Mouse (Mus musculus) lung, adult 18-20 months (tissue): ENCODE data around the gene Edaradd.
A peak's percentile ranks its signal among the peaks of the same experiment; 100 is the strongest.

Experiments used
- DNase-seq, 2 experiments: peaks; one replicate each; pipeline ENCODE4 v3.0.0; 2022; ENCODE audit warnings: mixed read lengths in 2 of 2

The Edaradd gene

DNA sequence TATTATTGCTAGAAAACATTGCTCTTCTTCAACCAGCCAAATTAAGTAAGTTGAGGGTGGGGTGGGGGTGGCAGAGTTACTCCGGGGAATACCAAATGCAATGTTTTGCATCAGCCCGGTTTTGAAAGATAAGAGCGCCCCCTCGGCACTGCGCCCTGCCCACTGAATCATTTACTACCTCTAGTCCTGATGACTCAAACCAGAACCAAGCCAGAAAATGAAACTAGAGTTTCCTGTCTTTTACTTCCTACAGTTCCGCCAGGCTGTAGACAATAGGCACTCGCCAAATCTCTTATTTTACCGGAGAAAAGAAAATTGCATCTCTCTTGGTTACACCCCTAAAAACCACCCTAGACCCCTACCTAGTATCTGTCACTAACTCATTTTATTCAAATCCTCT, 59.8 kb downstream of the Edaradd start:
- DNase-seq, result peak; percentile 74

GRCm38 (mm10) chr13:12456711-12457110, 63.5 kb downstream of the Edaradd start:
- DNase-seq, result no peak

DNA sequence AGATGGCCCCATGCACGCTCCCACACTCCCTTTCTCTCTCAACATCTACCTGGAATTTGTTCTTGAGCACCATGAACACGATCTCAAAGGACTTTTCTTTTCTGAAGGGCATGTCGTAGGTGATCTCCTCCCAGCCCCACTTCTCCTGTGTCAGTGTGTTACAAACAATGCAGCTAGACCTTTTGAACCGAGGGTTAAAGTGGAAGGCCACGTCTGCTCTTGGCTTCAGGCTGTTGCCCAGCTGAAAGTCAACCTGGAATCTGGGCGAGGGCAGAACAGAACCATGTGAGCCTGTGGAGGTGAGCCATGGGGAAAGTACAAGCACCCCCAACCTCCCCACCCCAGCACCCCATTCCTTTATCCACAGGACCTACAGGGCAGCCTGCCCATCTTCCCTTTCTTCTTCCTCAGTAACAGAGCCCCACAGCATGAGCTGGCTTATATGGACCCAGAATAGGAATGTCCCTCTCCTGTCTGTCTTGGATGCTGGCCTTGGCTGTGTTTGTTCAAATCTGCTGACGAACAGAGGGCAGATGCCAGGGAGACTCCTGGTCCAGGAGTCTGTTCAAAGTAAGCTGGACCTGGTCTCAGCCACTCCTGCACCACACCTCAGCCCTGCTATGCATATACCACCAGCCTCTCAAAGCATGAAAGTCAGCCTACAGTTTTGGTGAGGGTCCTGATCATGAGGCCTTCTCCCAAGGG, 65.4 kb downstream of the Edaradd start:
- no peak for DNase-seq

DNA sequence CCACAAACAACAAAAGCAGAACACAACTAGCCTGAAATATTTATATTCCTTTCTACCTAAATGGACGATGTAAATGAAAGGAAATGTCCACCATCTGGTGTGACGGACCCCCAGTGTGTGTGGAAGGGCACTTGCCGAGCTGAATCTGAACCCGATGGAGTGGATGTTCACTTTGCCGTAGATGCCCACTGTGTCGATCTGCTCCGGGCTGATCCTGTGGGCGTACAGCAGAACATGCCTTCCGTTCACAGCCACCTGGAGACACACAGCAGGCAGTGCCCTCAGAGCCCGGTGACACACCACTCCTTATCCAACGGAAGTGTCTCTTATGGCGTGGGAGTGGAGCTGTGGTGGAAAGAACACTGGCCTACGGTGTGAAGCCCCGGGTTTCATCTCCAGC, 67.1 kb downstream of the Edaradd start:
- no peak for DNase-seq

GRCm38 (mm10) chr13:12442008-12442587, 78.1 kb downstream of the Edaradd start:
- peak; percentile 51 to 74 for DNase-seq

- DNase-seq, result no peak
These were observed 79.4 kb downstream of the Edaradd start for GRCm38 (mm10) chr13:12440813-12441212.

DNA sequence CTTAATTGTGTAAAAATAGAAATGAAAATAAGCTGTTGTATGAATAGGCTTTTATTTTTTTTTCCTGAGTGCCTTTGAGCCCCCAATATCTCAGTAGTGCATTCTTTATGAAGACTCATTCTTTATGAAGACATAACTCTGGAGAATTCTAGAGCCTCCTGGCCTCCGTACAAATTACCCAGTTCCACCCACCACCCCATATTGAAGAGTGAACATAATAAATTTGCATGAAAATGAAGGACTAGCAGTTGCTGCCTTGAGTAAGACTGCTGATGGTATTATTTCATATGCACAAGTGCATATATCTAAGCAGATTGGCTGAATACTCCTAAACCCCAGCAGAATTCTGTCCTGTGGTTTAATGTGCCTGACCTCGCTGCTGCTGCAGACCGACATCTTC, 80.7 kb downstream of the Edaradd start:
- no peak for DNase-seq

DNA sequence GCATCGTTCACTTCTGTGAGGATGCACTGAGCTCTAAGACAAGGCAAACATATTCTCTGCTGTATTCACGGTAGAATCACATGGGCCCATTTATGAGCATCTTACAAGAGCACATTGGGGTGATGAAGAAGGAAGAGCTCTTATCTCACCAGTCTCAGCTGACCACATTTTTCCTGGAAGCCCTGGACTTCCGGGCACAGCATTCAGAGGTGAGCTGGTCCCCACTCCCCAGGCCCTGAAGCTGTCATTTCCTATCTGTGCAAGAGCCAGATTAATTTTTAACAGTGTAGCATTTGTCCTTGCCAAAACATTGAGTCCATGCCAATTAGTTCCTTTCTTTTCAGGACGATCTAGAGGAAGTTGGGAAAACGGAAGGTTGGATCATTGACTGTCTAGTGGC, 86.4 kb downstream of the Edaradd start:
- DNase-seq, result no peak

DNA sequence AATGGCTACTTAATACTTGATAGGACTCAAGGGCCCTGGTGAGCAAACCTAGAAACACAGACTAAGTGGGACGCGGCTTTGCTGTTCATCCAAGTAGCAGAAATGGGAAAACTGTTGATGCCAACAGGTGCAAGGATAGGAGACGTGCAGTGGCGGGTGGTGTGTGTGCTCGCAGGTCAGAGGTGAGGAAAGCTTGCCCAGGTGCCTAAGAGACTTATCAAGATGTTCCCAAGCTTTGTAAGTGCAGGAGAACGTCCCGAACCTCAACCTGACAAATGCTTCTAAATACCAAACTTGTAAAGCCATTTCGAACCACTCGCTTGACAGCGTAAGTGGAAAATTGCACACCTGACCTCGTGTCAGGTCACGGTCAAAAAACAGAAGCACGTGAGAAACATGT, 91.7 kb downstream of the Edaradd start:
- no peak for DNase-seq
